Mouse (Mus musculus): ENCODE measurements at regions not wholly inside any gene's neighbourhood (a gene's known extent, or its start where the extent isn't known, plus 50 kb on each side); places are given as distances from the start of the nearest gene placed in this dataset.

GRCm38 (mm10) chr4:93879351-93879872, 544.1 kb upstream of the Tusc1 start:
- no peaks in the 10 kb centered on the region for H3K9me3 ChIP-seq (ENCODE audit: control insufficient read depth, low read length)
- H3K27me3 ChIP-seq (ENCODE audit: control insufficient read depth, insufficient read depth, low read length): no peaks in the 10 kb centered on the region
- H3K4me3 ChIP-seq (ENCODE audit: insufficient read depth in 1 of 2, low read depth in 2 of 2, low read length in 2 of 2): no peak overlapping the region
- TF ChIP-seq EP300 (IDR thresholded peaks at IDR 0.05; ENCODE audit: low read depth) (no peak), CTCF (IDR thresholded peaks at IDR 0.05; ENCODE audit: low read depth) (no peak)
- ATAC-seq (ENCODE audit: insufficient read depth): no peak
- no peak overlapping the region for H3K4me2 ChIP-seq (ENCODE audit: low read depth)
- no peaks in the 10 kb centered on the region for H3K4me1 ChIP-seq (replicated peaks; ENCODE audit: control insufficient read depth in 2 of 2, insufficient read depth in 2 of 2, low read length in 1 of 2)
- H3K36me3 ChIP-seq (replicated peaks; ENCODE audit: control insufficient read depth, insufficient read depth, low read depth): no peaks in the 10 kb centered on the region
- H3K9ac ChIP-seq (replicated peaks): no peak overlapping the region
- no peak for DNase-seq (ENCODE audit: low read depth in 3 of 3, low spot score in 3 of 3)
- 45% methylated on average over 8 of the region's 8 CpGs for WGBS (ENCODE audit: insufficient replicate concordance)
- no peak overlapping the region for H3K27ac ChIP-seq

- H3K4me1 ChIP-seq (replicated peaks; ENCODE audit: control insufficient read depth in 2 of 2, insufficient read depth in 2 of 2, low read length in 1 of 2): no peaks in the 10 kb centered on the region
- DNase-seq (ENCODE audit: low read depth in 3 of 3, low spot score in 3 of 3): no peak
- WGBS (ENCODE audit: insufficient replicate concordance): 59% methylated on average over 3 of the region's 3 CpGs
- no peaks in the 10 kb centered on the region for H3K36me3 ChIP-seq (replicated peaks; ENCODE audit: control insufficient read depth, insufficient read depth, low read depth)
- no peak overlapping the region for H3K9ac ChIP-seq (replicated peaks)
- H3K4me3 ChIP-seq (ENCODE audit: insufficient read depth in 1 of 2, low read depth in 2 of 2, low read length in 2 of 2): no peak overlapping the region
- H3K9me3 ChIP-seq (ENCODE audit: control insufficient read depth, low read length): no peaks in the 10 kb centered on the region
- no peak overlapping the region for H3K27ac ChIP-seq
- no peak for TF ChIP-seq CTCF (IDR thresholded peaks at IDR 0.05; ENCODE audit: low read depth)
- no peak for TF ChIP-seq EP300 (IDR thresholded peaks at IDR 0.05; ENCODE audit: low read depth)
- no peak overlapping the region for H3K4me2 ChIP-seq (ENCODE audit: low read depth)
- H3K27me3 ChIP-seq (ENCODE audit: control insufficient read depth, insufficient read depth, low read length): no peaks in the 10 kb centered on the region
- no peak for ATAC-seq (ENCODE audit: insufficient read depth)
These were observed 538.0 kb upstream of the Tusc1 start for GRCm38 (mm10) chr4:93873271-93873670.

- TF ChIP-seq CTCF (IDR thresholded peaks at IDR 0.05; ENCODE audit: low read depth) (no peak), EP300 (IDR thresholded peaks at IDR 0.05; ENCODE audit: low read depth) (no peak)
- Histone ChIP-seq H3K36me3 (replicated peaks; ENCODE audit: control insufficient read depth, insufficient read depth, low read depth) (no peaks in the 10 kb centered on the region), H3K4me1 (replicated peaks; ENCODE audit: control insufficient read depth in 2 of 2, insufficient read depth in 2 of 2, low read length in 1 of 2) (no peaks in the 10 kb centered on the region), H3K4me3 (ENCODE audit: insufficient read depth in 1 of 2, low read depth in 2 of 2, low read length in 2 of 2) (no peak overlapping the region), H3K4me2 (ENCODE audit: low read depth) (no peak overlapping the region), H3K9ac (replicated peaks) (no peak overlapping the region), H3K27ac (no peak overlapping the region), H3K9me3 (ENCODE audit: control insufficient read depth, low read length) (no peaks in the 10 kb centered on the region), H3K27me3 (ENCODE audit: control insufficient read depth, insufficient read depth, low read length) (no peaks in the 10 kb centered on the region)
- 77% methylated on average over 3 of the region's 3 CpGs for WGBS (ENCODE audit: insufficient replicate concordance)
- ATAC-seq (ENCODE audit: insufficient read depth) (no peak), DNase-seq (ENCODE audit: low read depth in 3 of 3, low spot score in 3 of 3) (no peak)
These were observed 518.1 kb upstream of the Tusc1 start for GRCm38 (mm10) chr4:93853451-93853850.

GRCm38 (mm10) chr4:93849178-93849577, 513.9 kb upstream of the Tusc1 start:
- H3K4me1 ChIP-seq (replicated peaks; ENCODE audit: control insufficient read depth in 2 of 2, insufficient read depth in 2 of 2, low read length in 1 of 2): no peaks in the 10 kb centered on the region
- 32% methylated on average over 3 of the region's 3 CpGs for WGBS (ENCODE audit: insufficient replicate concordance)
- H3K4me2 ChIP-seq (ENCODE audit: low read depth): no peak overlapping the region
- H3K36me3 ChIP-seq (replicated peaks; ENCODE audit: control insufficient read depth, insufficient read depth, low read depth): no peaks in the 10 kb centered on the region
- H3K27ac ChIP-seq: no peak overlapping the region
- H3K4me3 ChIP-seq (ENCODE audit: insufficient read depth in 1 of 2, low read depth in 2 of 2, low read length in 2 of 2): no peak overlapping the region
- no peaks in the 10 kb centered on the region for H3K27me3 ChIP-seq (ENCODE audit: control insufficient read depth, insufficient read depth, low read length)
- no peak for TF ChIP-seq CTCF (IDR thresholded peaks at IDR 0.05; ENCODE audit: low read depth)
- no peak for TF ChIP-seq EP300 (IDR thresholded peaks at IDR 0.05; ENCODE audit: low read depth)
- DNase-seq (ENCODE audit: low read depth in 3 of 3, low spot score in 3 of 3) (no peak), ATAC-seq (ENCODE audit: insufficient read depth) (no peak)
- H3K9me3 ChIP-seq (ENCODE audit: control insufficient read depth, low read length): no peaks in the 10 kb centered on the region
- H3K9ac ChIP-seq (replicated peaks): no peak overlapping the region

GRCm38 (mm10) chr4:93830701-93831100, 495.4 kb upstream of the Tusc1 start:
- ATAC-seq (ENCODE audit: insufficient read depth): no peak

More at GRCm38 (mm10) chr4:93830701-93831100, 495.4 kb upstream of the Tusc1 start:
- no peaks in the 10 kb centered on the region for H3K27me3 ChIP-seq (ENCODE audit: control insufficient read depth, insufficient read depth, low read length)
- no peak overlapping the region for H3K9ac ChIP-seq (replicated peaks)
- TF ChIP-seq EP300 (IDR thresholded peaks at IDR 0.05; ENCODE audit: low read depth) (no peak), CTCF (IDR thresholded peaks at IDR 0.05; ENCODE audit: low read depth) (no peak)
- H3K27ac ChIP-seq: no peak overlapping the region
- H3K4me3 ChIP-seq (ENCODE audit: insufficient read depth in 1 of 2, low read depth in 2 of 2, low read length in 2 of 2): no peak overlapping the region
- DNase-seq (ENCODE audit: low read depth in 3 of 3, low spot score in 3 of 3): no peak
- no peaks in the 10 kb centered on the region for H3K36me3 ChIP-seq (replicated peaks; ENCODE audit: control insufficient read depth, insufficient read depth, low read depth)
- no peak overlapping the region for H3K4me2 ChIP-seq (ENCODE audit: low read depth)
- H3K9me3 ChIP-seq (ENCODE audit: control insufficient read depth, low read length): no peaks in the 10 kb centered on the region
- H3K4me1 ChIP-seq (replicated peaks; ENCODE audit: control insufficient read depth in 2 of 2, insufficient read depth in 2 of 2, low read length in 1 of 2): no peaks in the 10 kb centered on the region
